Mouse (Mus musculus) thymus, postnatal 36 days (tissue): ENCODE measurements around the gene Nosip.
A peak's percentile ranks its signal among the peaks of the same experiment; 100 is the strongest.
"Not testable (repeated sequence)": the region's sequence is repeated elsewhere in the genome, so short reads cannot be mapped to it uniquely, and the experiment has no call there.

Source experiments
- DNase-seq, 2 experiments: peaks; one replicate each; pipeline ENCODE4 v3.0.0; 2022; ENCODE audit warnings: mixed read lengths in 2 of 2

Nosip gene

DNA sequence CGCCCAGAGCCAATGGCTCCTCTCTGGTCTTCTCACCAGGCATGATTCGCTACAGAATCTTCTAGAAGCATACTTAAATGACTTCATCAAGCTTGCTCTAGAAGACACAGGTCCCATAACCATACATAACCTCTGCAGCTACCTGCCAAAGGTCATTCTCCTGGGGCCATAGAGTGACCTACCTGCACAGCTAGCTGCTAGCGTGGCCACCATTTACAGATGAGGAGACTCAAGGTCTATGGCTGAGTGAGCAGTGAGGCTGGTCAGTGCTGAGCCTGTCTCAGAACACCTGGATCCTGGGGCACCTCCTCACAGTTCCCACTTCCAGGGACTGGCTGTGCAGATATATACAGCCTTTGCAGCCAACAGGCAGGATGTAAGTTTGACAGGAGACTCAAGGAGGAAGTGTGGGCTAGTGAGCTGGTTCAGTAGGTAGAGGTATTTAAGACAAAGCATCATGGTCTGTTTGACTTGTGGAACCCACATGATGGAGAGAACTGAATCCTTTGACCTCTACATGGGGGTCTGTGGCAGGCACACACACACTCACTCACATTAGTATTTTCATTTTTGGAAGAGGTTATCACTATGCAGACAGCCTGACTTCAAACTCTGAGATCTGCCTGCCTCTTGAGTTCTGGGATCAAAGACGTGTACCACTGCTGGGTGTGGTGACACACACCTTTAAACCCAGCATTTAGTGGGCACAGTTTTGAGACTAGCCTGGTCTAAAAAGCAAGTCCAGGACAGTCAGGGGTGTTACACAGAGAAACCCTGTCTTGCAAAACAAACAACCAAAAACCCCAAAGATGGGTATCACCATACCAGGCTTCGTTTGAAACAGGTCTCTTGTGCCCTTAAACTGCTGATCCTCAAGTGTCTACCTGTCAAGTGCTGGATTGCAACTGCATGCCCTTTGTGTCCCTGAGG, 57.8 kb downstream of the Nosip start:
- DNase-seq = no peak

DNA sequence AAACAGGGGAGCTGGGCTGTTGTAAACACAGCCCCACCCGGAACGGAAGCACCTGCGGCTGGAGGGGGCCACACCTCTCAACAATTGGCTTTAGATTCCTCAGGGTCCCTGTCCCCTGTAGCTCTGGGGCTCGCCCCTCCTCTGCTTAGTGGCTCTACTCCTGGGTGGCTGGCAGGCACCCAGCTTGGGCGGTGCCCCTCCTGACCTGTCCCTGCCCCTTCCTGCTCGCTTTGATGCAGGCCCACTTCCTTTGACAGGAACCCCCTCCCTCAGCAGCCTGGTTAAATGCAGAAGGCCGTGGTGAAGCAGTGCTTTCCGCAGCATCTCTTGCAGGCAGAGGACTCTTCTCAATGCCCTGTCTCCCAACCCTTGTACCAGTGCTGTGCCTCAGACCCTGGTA, 59.2 kb downstream of the Nosip start:
- peak; percentile 85 to 92 for DNase-seq

DNA sequence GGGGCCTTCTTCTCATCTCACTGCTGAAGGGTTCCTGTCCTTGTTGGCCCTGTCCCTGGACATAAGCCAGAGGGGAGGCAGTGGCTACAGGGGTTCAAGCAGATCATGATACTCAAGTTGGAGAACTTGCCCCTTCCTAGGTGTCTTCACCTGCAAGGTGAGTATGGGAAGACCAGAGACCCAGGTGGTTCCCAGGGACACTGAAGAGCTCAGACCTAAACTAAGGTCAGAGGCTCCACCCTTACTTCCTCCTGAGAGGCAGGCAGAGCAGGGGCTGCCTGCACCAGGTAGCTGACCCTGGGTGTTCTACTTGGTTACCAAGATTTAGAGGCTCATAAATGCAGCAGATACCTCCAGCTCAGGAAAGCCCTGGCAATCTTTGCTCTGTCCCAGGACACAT, 59.7 kb downstream of the Nosip start:
- no peak for DNase-seq

DNA sequence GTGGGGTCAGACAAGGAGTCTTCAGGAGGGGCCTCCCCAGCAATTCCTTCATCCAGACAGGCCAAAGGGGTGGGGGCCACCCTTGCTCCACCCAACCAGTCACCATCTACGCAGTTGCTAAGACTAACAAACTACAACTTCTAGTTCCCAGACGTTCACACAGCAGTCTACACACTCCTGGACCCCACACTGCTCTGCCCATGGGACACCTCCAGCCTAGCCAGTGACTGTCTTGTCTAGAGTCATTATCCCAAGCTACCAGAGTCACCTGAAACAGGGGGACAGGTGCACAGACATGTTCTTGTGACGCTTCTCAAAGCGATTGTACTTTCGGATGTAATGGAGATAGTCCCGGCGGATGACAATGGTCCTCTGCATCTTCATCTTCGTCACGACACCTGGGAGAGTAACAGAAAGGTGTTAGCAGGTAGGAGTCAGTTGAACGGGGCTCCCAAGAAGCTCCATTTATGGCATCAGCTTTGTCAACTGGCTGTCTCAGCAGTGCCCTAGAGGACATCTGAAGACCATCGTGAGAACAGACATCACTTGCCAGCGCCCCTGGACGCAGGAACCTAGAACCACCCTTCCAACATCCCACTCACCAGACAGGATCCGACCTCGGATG, 60.4 kb downstream of the Nosip start:
- no peak for DNase-seq

DNA sequence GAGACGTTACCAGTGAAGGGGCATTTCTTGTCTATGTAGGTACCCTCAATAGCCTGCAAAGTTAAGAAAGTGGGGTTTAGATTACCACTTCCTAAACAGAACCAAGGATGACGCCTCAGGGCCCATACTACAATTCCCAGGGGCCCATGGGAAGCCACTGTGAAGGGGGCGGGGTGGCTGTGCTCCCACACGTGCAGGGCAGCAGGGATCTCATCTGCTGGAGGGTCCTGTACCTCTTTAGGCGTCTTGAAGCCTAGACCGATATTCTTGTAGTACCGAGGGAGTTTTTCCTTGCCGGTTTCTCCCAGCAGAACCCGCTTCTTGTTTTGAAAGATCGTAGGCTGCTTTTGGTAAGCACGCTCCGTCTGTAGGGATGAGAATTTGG, 60.9 kb downstream of the Nosip start:
- peak in 1 of 2 experiments; percentile 59 for DNase-seq

DNA sequence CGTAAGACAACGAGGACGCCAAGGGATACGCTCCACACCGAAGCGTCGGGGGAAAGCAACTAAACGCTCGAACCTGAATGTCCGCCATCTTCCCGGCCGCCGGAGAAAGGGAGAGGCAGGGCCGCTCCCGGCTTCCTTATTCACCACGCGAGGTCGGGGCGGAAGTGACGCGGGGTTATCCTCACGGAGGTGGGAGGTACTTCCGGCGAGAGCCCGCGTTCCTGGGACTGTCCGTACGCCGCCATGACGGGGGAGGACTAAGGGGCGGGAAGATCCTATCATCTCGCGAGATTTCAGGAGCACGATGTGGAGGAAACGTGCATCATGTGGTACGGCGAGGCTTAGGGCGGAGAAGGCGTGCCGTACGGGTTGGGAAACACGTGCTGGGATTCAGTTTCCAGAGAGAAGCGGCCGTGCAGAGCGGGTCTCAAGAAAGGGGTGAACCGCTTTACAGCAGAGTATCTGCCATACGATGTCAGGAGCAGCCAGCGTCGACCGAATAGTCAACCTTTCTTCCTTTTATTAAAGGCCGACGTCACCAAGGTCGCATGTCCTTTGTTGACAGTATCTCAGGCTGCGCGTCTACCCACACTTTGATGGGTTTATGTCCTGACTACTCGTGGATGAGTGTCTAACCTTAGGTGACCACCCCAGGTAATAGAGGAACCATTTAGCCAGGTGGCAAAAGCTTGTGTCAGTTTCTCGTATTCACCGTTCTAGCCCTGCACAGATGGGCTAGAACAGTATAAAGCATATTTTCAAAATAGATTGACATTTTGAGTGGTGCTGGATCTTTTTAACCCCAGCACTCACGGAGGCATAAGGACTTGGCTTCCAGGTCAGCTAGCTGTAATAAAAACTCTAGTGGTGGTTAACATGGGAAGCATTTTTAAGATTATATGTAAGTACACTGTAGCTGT, 62.3 kb downstream of the Nosip start, which contains the start of gene Rps11:
Rps11 (minus strand) TSS at position 216 of the 920 bp plus-strand sequence.
- DNase-seq = peak; percentile 96 to 99

DNA sequence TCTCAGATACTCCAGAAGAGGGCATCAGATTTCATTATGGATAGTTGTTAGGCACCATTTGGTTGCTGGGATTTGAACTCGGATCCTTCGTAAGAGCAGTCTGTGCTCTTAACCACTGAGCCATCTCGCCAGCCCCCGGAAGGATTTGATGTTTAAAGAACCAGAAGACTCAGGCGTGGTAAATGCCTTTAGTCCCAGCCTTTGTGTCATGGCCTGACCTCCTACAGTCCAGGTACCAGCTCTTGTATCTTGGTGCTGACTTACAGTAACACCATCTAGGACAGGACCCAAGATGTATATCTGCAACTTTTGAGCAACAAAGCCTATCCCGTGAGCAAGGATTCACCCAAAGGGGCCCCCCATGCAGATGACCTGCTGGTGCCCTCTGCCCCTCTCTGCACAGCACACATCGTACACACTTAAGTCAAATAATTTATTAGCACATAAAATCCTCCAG, 62.9 kb downstream of the Nosip start:
- no peak for DNase-seq

DNA sequence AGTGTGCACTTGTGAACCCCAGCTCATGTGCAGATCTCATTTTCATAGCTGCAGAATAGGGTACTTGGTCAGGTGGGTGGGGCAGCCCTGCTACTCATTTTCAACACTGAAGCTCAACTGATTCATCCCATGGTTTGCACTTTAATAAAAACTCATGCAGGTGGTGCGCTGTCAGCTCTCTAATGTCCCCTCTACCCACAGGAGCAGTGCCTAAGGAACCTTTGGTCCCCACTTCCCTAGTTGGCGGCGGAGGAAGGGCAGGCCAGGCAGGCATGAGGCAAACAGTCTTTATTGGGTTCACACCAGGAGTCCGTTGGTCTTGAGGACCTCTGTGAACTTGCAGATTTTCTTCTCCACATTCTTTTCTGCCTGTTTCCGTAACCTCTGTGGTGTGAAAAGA, 63.4 kb downstream of the Nosip start:
- DNase-seq = not testable (repeated sequence)

DNA sequence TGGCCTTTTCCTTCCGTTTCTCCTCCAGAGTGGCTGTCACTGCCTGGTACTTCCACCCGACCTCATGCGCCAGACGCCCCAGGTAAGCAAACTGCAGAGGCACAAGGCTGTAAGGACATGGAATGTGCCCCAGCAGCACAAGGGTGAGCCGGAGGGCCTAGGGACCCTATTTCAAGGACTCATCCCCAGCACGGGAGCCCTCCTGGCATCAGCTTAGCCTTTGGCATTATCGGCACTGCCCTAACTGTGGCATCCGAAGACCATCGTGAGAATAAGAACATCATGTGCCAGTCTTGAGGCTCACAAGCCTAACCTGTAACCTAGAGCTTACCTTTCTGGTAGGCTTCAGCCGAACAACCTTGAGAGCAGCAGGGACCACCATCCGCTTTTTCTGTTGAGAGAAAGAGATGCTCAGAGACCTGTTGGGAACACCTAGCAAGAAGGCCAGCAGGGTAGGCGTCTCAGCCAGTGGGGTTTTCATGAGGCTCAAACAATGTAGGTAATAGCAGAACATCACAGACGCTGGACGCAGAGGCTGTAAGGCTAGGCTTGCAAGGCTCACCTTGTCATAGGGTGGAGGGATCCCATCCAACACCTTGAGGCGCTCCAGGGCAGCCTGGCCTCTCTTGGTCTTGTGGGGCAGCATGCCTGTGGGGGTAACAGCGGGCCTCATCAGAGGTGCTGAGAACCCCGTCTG, 64.1 kb downstream of the Nosip start:
- DNase-seq = peak in 1 of 2 experiments; percentile 30

DNA sequence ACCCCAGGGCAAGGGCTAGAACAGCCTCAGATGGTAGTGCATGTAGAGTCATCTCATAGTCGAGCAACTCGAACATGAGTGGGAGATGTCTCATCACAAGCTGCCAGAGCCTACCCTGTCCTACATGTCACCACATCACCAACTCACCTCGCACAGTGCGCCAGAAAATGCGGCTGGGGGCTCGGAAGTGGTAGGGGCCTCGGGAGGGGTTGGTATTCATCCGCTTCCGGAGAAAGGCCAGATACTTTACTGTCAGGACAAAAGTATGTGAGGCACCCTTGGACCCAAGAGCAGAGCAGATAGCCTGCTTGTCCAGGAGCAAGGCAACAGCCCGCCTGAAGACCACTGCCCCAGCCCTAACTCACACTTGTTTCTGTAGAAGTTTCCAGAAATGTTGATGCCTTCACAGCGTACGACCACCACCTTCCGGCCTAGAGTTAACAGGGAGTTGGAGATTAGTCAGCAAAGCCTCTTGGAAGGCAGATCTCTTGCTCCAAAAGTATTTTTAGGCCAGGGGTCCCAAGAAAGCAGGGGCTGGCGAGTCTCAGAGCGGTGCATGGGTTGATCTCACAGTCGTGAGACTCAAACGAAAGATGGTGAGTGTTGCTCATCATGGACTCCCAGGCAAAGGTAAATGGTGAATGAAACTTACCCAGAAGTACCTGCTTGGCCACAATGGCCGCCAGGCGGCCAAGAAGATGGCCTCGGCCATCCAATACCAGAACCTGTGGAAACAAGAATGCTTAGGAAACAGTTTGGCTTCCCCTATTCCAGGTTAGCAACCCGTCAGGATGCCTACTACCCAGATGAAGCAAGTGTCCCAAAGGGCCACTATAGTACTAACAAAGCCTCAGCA, 64.8 kb downstream of the Nosip start:
- DNase-seq = peak in 1 of 2 experiments; percentile 34
